Mouse (Mus musculus): ENCODE measurements around the gene Bfsp2. TPM values are rescaled to one million over a fixed set of nuclear protein-coding genes. Genes with fewer than 3 reads are reported as not detected.
"Not testable (repeated sequence)": the region's sequence is repeated elsewhere in the genome, so short reads cannot be mapped to it uniquely, and the experiment has no call there.

The Bfsp2 gene
- polyA plus RNA-seq, 1 experiment from 2014 or later = 1.8 TPM

GRCm38 (mm10) chr9:103423951-103424350 is 56.3 kb downstream of the Bfsp2 start:
- Histone ChIP-seq H3K4me3 (no peak overlapping the region), H3K9ac (no peak overlapping the region), H3K36me3 (ENCODE audit: poor library complexity, severe bottlenecking) (no peaks in the 10 kb centered on the region), H3K4me2 (no peak overlapping the region), H3K27ac (peak overlapping the region; percentile 69), H3K9me3 (replicated peaks) (no peaks in the 10 kb centered on the region), H3K27me3 (no peaks in the 10 kb centered on the region), H3K4me1 (peaks cover 34% of the 10 kb centered on the region)
- ATAC-seq = no peak
- 76% methylated on average over 8 of the region's 8 CpGs for WGBS

GRCm38 (mm10) chr9:103423384-103423783 is 56.8 kb downstream of the Bfsp2 start:
- Histone ChIP-seq H3K9ac (no peak overlapping the region), H3K4me2 (peak overlapping the region; percentile 29), H3K9me3 (replicated peaks) (no peaks in the 10 kb centered on the region), H3K27ac (peak overlapping the region; percentile 69), H3K36me3 (ENCODE audit: poor library complexity, severe bottlenecking) (no peaks in the 10 kb centered on the region), H3K27me3 (no peaks in the 10 kb centered on the region), H3K4me3 (no peak overlapping the region), H3K4me1 (peaks cover 34% of the 10 kb centered on the region)
- WGBS = 52% methylated on average over 7 of the region's 7 CpGs
- ATAC-seq = peak; percentile 39

GRCm38 (mm10) chr9:103422847-103423246 is 57.4 kb downstream of the Bfsp2 start:
- no peak overlapping the region for H3K9ac ChIP-seq
- H3K4me1 ChIP-seq = peaks cover 34% of the 10 kb centered on the region
- peak overlapping the region; percentile 69 for H3K27ac ChIP-seq
- no peaks in the 10 kb centered on the region for H3K36me3 ChIP-seq (ENCODE audit: poor library complexity, severe bottlenecking)
- WGBS = 33% methylated on average over 18 of the region's 18 CpGs
- H3K27me3 ChIP-seq = no peaks in the 10 kb centered on the region
- no peaks in the 10 kb centered on the region for H3K9me3 ChIP-seq (replicated peaks)
- H3K4me3 ChIP-seq = no peak overlapping the region
- peak overlapping the region; percentile 29 for H3K4me2 ChIP-seq
- peak; percentile 86 for ATAC-seq

- Histone ChIP-seq H3K9me3 (replicated peaks) (no peaks in the 10 kb centered on the region), H3K4me2 (no peak overlapping the region), H3K9ac (no peak overlapping the region), H3K4me1 (peaks cover 34% of the 10 kb centered on the region), H3K27ac (no peak overlapping the region), H3K36me3 (ENCODE audit: poor library complexity, severe bottlenecking) (no peaks in the 10 kb centered on the region), H3K4me3 (no peak overlapping the region), H3K27me3 (no peaks in the 10 kb centered on the region)
- ATAC-seq = 0 out of 2 replicates have a peak, but pooled peaks have one; percentile 16
- 13% methylated on average over 3 of the region's 3 CpGs for whole genome bisulfite sequencing
Observed at GRCm38 (mm10) chr9:103420844-103421243, 59.4 kb downstream of the Bfsp2 start.

GRCm38 (mm10) chr9:103418786-103419185 is 61.4 kb downstream of the Bfsp2 start:
- Histone ChIP-seq H3K9ac (no peak overlapping the region), H3K9me3 (replicated peaks) (no peaks in the 10 kb centered on the region), H3K4me3 (no peak overlapping the region), H3K4me2 (no peak overlapping the region), H3K4me1 (peaks cover 43% of the 10 kb centered on the region), H3K27me3 (no peaks in the 10 kb centered on the region), H3K27ac (no peak overlapping the region), H3K36me3 (ENCODE audit: poor library complexity, severe bottlenecking) (no peaks in the 10 kb centered on the region)
- no peak for ATAC-seq
- 96% methylated on average over 2 of the region's 2 CpGs for WGBS

GRCm38 (mm10) chr9:103418267-103418666 is 62.0 kb downstream of the Bfsp2 start:
- H3K36me3 ChIP-seq (ENCODE audit: poor library complexity, severe bottlenecking); H3K4me3 ChIP-seq; H3K27me3 ChIP-seq; ATAC-seq; H3K4me2 ChIP-seq; H3K9me3 ChIP-seq (replicated peaks); H3K27ac ChIP-seq; H3K9ac ChIP-seq: not testable (repeated sequence)
- peaks cover 42% of the 10 kb centered on the region for H3K4me1 ChIP-seq
- WGBS = 91% methylated on average over 1 of the region's 1 CpGs

- whole genome bisulfite sequencing = 32% methylated on average over 9 of the region's 9 CpGs
- no peaks in the 10 kb centered on the region for H3K36me3 ChIP-seq (ENCODE audit: poor library complexity, severe bottlenecking)
- no peak overlapping the region for H3K4me3 ChIP-seq
- H3K4me1 ChIP-seq = peaks cover 20% of the 10 kb centered on the region
- H3K9me3 ChIP-seq (replicated peaks) = no peaks in the 10 kb centered on the region
- H3K27me3 ChIP-seq = no peaks in the 10 kb centered on the region
- no peak for ATAC-seq
- no peak overlapping the region for H3K4me2 ChIP-seq
- H3K27ac ChIP-seq = no peak overlapping the region
- H3K9ac ChIP-seq = no peak overlapping the region
Observed at GRCm38 (mm10) chr9:103413457-103413856, 66.8 kb downstream of the Bfsp2 start.

- Histone ChIP-seq H3K27ac (no peak overlapping the region), H3K4me2 (no peak overlapping the region), H3K27me3 (no peaks in the 10 kb centered on the region), H3K4me3 (no peak overlapping the region), H3K4me1 (peaks cover 17% of the 10 kb centered on the region), H3K9ac (no peak overlapping the region), H3K36me3 (ENCODE audit: poor library complexity, severe bottlenecking) (no peaks in the 10 kb centered on the region), H3K9me3 (replicated peaks) (no peaks in the 10 kb centered on the region)
- ATAC-seq = no peak
- WGBS = 84% methylated on average over 2 of the region's 2 CpGs
Observed at GRCm38 (mm10) chr9:103409119-103409518, 71.1 kb downstream of the Bfsp2 start.

- ATAC-seq = no peak
Observed at GRCm38 (mm10) chr9:103408136-103408777, 72.0 kb downstream of the Bfsp2 start.

GRCm38 (mm10) chr9:103403331-103403973 is 76.8 kb downstream of the Bfsp2 start:
- H3K9ac ChIP-seq = no peak overlapping the region
- no peak for ATAC-seq
- H3K27me3 ChIP-seq = no peaks in the 10 kb centered on the region
- 72% methylated on average over 4 of the region's 4 CpGs for WGBS
- no peak overlapping the region for H3K4me2 ChIP-seq
- peaks cover 10% of the 10 kb centered on the region for H3K4me1 ChIP-seq
- no peak overlapping the region for H3K27ac ChIP-seq
- H3K4me3 ChIP-seq = no peak overlapping the region
- H3K36me3 ChIP-seq (ENCODE audit: poor library complexity, severe bottlenecking) = no peaks in the 10 kb centered on the region
- H3K9me3 ChIP-seq (replicated peaks) = 0 out of 2 replicates have a peak, but pooled peaks cover 3% of the 10 kb centered on the region

More at GRCm38 (mm10) chr9:103408136-103408777, 72.0 kb downstream of the Bfsp2 start:
- no peak overlapping the region for H3K9ac ChIP-seq
- no peak overlapping the region for H3K4me3 ChIP-seq
- H3K27me3 ChIP-seq = no peaks in the 10 kb centered on the region
- no peak overlapping the region for H3K4me2 ChIP-seq
- no peaks in the 10 kb centered on the region for H3K36me3 ChIP-seq (ENCODE audit: poor library complexity, severe bottlenecking)
- peaks cover 9% of the 10 kb centered on the region for H3K4me1 ChIP-seq
- H3K9me3 ChIP-seq (replicated peaks) = no peaks in the 10 kb centered on the region
- WGBS = 53% methylated on average over 4 of the region's 4 CpGs
- no peak overlapping the region for H3K27ac ChIP-seq

- ATAC-seq = 0 out of 2 replicates have a peak, but pooled peaks have one; percentile 51
- H3K4me2 ChIP-seq = no peak overlapping the region
- no peak overlapping the region for H3K27ac ChIP-seq
- H3K9ac ChIP-seq = no peak overlapping the region
- H3K36me3 ChIP-seq (ENCODE audit: poor library complexity, severe bottlenecking) = no peaks in the 10 kb centered on the region
- H3K9me3 ChIP-seq (replicated peaks) = 0 out of 2 replicates have a peak, but pooled peaks cover 3% of the 10 kb centered on the region
- H3K4me1 ChIP-seq = 0 out of 2 replicates have a peak, but pooled peaks cover 8% of the 10 kb centered on the region
- no peak overlapping the region for H3K4me3 ChIP-seq
- 66% methylated on average over 21 of the region's 21 CpGs for WGBS
- H3K27me3 ChIP-seq = no peaks in the 10 kb centered on the region
Observed at GRCm38 (mm10) chr9:103398509-103399157, 81.6 kb downstream of the Bfsp2 start.

- Histone ChIP-seq H3K27me3 (no peaks in the 10 kb centered on the region), H3K36me3 (ENCODE audit: poor library complexity, severe bottlenecking) (no peaks in the 10 kb centered on the region), H3K27ac (no peak overlapping the region), H3K9me3 (replicated peaks) (no peaks in the 10 kb centered on the region), H3K4me3 (no peak overlapping the region), H3K9ac (no peak overlapping the region), H3K4me2 (no peak overlapping the region), H3K4me1 (0 out of 2 replicates have a peak, but pooled peaks cover under 1% of the 10 kb centered on the region)
- WGBS = 89% methylated on average over 11 of the region's 11 CpGs
- ATAC-seq = no peak
Observed at GRCm38 (mm10) chr9:103393256-103393655, 87.0 kb downstream of the Bfsp2 start.
